Mouse (Mus musculus) hindbrain, embryonic 14.5 days (tissue): ENCODE data around the gene Tada2a. TPM values are rescaled to one million over a fixed set of nuclear protein-coding genes. Genes with fewer than 3 reads are reported as not detected.

ENCODE experiments used
- ATAC-seq: fragments of 200-750 bp; cut with Nextera tagmentation; 2 replicates; pipeline ENCODE4 v1.8.0; 2017; ENCODE audit warnings: moderate number of reproducible peaks, mild to moderate bottlenecking, moderate TSS enrichment, moderate library complexity; ENCODE audit not compliant: low FRiP score
- DNase-seq: peaks from one replicate; pipeline ENCODE4 v3.0.0-alpha.2; 2015; ENCODE audit warnings: low spot score
- H3K27ac ChIP-seq: fragments of 300-500 bp; sonication (generic); 2 replicates; pipeline ENCODE4 v1.5.1; 2014; ENCODE audit warnings: mild to moderate bottlenecking, moderate library complexity
- H3K27me3 ChIP-seq: fragments of 300-500 bp; sonication (generic); 2 replicates; pipeline ENCODE4 v1.6.1; 2014; ENCODE audit warnings: mild to moderate bottlenecking, low read length, mixed read lengths; ENCODE audit not compliant: control insufficient read depth, insufficient read depth
- H3K36me3 ChIP-seq: fragments of 300-500 bp; sonication (generic); replicated peaks from 2 replicates; pipeline ENCODE4 v1.6.1; 2014; ENCODE audit not compliant: control insufficient read depth, insufficient read depth
- H3K4me1 ChIP-seq: fragments of 300-500 bp; sonication (generic); replicated peaks from 2 replicates; pipeline ENCODE4 v1.6.1; 2014; ENCODE audit warnings: antibody characterized with exemption, low read length, mixed read lengths; ENCODE audit not compliant: control insufficient read depth, insufficient read depth
- H3K4me2 ChIP-seq: fragments of 300-500 bp; sonication (generic); replicated peaks from 2 replicates; pipeline ENCODE4 v1.6.1; 2014; ENCODE audit warnings: mild to moderate bottlenecking, moderate library complexity
- H3K4me3 ChIP-seq: fragments of 300-500 bp; sonication (generic); replicated peaks from 2 replicates; pipeline ENCODE4 v1.5.1; 2014; ENCODE audit warnings: mild to moderate bottlenecking, low read length
- H3K9ac ChIP-seq: fragments of 300-500 bp; sonication (generic); 2 replicates; pipeline ENCODE4 v1.6.1; 2014
- H3K9me3 ChIP-seq: fragments of 300-500 bp; sonication (generic); 2 replicates; pipeline ENCODE4 v1.6.1; 2016; ENCODE audit warnings: low read length; ENCODE audit not compliant: control insufficient read depth
- WGBS: fragments of 180-500 bp; shearing (Covaris S2); extraction: QIAGEN DNeasy Blood & Tissue Kit; methylation state at CpG from one replicate; pipeline ENCODE4 v1.1.7; 2014; 5-methylcytosine and 5-hydroxymethylcytosine counted together
- polyA plus RNA-seq: library from polyadenylated mRNA; unstranded; fragments of >200 nt; fragmentation: Nextera tagmentation; extraction: Ambion mirVana; gene quantifications from 2 replicates; pipeline ENCODE4 v1.2.1, GENCODE M21; 2014

Tada2a gene
- polyA plus RNA-seq, 1 experiment from 2014 or later, result 27.6 TPM

DNA sequence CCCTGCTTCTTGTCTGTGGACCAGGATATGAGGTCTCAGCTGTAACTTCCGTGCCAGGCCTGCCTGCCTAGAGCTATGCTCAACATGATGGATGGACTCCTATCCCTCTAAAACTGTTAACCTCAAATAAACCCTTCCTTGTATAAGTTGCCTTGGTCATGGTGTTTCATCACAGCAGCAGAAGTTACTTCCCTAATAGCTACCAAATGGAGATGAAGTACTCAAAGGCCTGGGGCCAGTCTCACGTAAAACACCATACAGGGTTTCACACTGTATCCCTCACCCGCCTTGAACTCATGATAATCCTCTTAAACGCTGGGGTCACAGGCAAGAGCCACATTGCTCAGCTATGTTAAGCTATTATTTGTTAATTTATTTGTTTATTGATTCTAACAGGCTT, 12.0 kb downstream of the Tada2a start:
- Histone ChIP-seq H3K4me2 (no peak overlapping the region), H3K27me3 (no peaks in the 10 kb centered on the region), H3K4me1 (no peaks in the 10 kb centered on the region), H3K27ac (no peak overlapping the region), H3K9ac (no peak overlapping the region), H3K36me3 (peaks cover 76% of the 10 kb centered on the region), H3K9me3 (no peaks in the 10 kb centered on the region), H3K4me3 (no peak overlapping the region)
- ATAC-seq (no peak), DNase-seq (no peak)
- whole genome bisulfite sequencing, result 86% methylated on average over 4 of the region's 4 CpGs

DNA sequence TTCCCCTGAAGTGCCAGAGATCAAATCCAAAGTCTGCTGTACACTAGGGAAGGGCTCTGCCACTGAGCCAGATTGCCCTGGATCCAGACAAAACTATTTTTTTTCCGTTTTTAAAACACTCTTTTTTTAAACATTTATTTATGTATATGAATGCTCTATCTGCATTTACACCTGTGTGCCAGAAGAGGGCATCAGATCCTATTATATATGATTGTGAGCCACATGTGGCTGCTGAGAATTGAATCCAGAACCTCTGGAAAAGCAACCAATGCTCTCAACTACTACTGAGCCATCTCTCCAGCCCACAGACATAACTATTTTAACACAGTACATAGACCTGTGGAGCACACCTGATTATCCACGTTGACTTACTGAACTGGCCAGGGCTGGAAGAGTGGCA, 13.2 kb downstream of the Tada2a start:
- Histone ChIP-seq H3K9me3 (no peaks in the 10 kb centered on the region), H3K36me3 (peaks cover 71% of the 10 kb centered on the region), H3K27ac (no peak overlapping the region), H3K27me3 (no peaks in the 10 kb centered on the region), H3K4me2 (no peak overlapping the region), H3K4me1 (no peaks in the 10 kb centered on the region), H3K4me3 (no peak overlapping the region), H3K9ac (no peak overlapping the region)
- DNase-seq (no peak), ATAC-seq (no peak)
- 70% methylated on average over 2 of the region's 2 CpGs for WGBS

DNA sequence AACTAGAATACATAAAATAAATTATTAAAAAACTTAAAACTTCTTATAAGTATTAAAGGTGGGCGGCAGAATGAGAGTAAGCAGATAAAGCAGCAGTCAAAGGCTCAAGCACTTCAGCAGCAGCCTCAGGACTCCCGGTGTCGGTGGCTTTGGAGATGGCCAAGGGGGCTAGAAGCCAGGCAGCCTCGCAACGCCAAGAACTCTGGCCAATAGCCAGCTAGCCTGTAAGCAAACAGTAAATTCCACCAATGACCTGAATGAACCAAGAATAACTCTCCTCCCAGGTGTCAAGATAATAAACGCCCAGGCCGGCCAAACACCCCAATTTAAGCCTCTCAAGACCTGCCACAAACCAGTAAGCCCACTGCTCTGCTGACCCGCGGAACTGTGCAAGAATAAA, 13.8 kb downstream of the Tada2a start:
- Histone ChIP-seq H3K27ac (no peak overlapping the region), H3K4me1 (no peaks in the 10 kb centered on the region), H3K9ac (no peak overlapping the region), H3K4me2 (no peak overlapping the region), H3K36me3 (peaks cover 70% of the 10 kb centered on the region), H3K27me3 (no peaks in the 10 kb centered on the region), H3K4me3 (no peak overlapping the region), H3K9me3 (no peaks in the 10 kb centered on the region)
- WGBS, result 87% methylated on average over 9 of the region's 9 CpGs
- DNase-seq, result no peak
- no peak for ATAC-seq

DNA sequence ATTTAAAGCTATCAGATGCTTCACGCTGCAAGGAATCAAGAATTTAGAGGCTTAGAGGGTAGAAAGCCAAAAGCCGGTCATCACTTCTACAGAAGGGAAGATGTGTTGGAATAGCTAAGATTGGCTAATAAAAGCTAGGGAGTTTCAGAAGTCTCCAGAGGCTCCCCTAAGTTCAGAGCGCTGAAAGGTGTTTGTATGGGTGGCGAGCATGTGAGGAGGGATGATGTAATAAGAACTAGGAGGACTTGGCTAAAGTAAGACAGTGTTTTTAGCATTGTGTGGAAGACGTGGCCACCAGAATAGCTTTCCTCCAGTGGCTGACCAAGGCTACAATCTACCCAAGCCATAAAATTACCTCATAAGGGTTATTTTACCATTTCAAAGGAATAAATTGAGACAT, 15.8 kb downstream of the Tada2a start:
- WGBS, result 94% methylated on average over 5 of the region's 5 CpGs
- Histone ChIP-seq H3K27me3 (no peaks in the 10 kb centered on the region), H3K4me2 (no peak overlapping the region), H3K9ac (no peak overlapping the region), H3K27ac (no peak overlapping the region), H3K9me3 (no peaks in the 10 kb centered on the region), H3K36me3 (peaks cover 71% of the 10 kb centered on the region), H3K4me3 (no peak overlapping the region), H3K4me1 (no peaks in the 10 kb centered on the region)
- DNase-seq, result no peak
- ATAC-seq, result no peak

DNA sequence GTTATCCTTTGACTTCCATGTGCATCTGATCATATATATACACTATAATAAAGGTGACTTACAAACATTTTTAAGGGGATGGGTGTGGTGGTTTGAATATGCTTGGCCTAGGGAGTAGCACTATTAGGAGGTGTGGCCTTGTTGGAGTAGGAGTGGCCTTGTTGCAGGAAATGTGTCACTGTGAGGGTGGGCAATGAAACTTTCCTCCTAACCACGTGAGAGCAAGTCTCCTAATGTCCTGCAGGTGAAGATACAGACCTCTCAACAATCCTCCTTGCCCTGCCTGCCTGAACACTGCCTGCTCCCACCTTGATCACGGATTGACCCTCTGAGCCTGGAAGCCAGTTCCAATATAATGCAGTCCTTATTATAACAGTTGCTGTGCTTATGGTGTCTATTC, 22.3 kb downstream of the Tada2a start:
- DNase-seq (no peak), ATAC-seq (no peak)
- peaks cover 90% of the 10 kb centered on the region for H3K36me3 ChIP-seq

DNA sequence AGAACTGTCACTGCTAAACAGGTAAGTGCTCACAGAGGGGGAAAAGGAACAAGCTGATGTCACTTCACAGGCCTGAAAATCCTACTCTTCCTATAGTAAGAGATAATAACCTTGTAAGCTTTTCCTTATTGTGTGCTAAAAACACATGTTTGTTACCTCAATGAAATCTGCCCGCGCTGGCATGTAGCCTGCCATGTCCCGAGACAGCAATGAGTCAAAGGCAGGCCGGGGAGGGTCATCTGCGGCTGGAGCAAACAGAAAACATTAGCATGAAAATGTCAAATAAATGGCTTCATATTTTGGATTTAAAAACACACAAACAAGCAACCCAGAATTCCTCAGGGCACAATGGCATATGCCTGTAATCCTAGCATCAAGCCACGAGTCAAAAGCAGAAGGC, 25.4 kb downstream of the Tada2a start:
- H3K4me1 ChIP-seq, result no peaks in the 10 kb centered on the region
- H3K4me2 ChIP-seq, result no peak overlapping the region
- H3K9me3 ChIP-seq, result no peaks in the 10 kb centered on the region
- DNase-seq (no peak), ATAC-seq (no peak)
- H3K4me3 ChIP-seq, result no peak overlapping the region
- H3K36me3 ChIP-seq, result peaks cover 95% of the 10 kb centered on the region
- no peak overlapping the region for H3K27ac ChIP-seq
- no peak overlapping the region for H3K9ac ChIP-seq
- 90% methylated on average over 6 of the region's 6 CpGs for WGBS
- H3K27me3 ChIP-seq, result no peaks in the 10 kb centered on the region

More for the DNA sequence above, 22.3 kb downstream of the Tada2a start:
- Histone ChIP-seq H3K9ac (no peak overlapping the region), H3K27ac (no peak overlapping the region), H3K27me3 (no peaks in the 10 kb centered on the region), H3K9me3 (no peaks in the 10 kb centered on the region), H3K4me2 (no peak overlapping the region), H3K4me3 (no peak overlapping the region), H3K4me1 (no peaks in the 10 kb centered on the region)
- WGBS, result 77% methylated on average over 2 of the region's 2 CpGs

DNA sequence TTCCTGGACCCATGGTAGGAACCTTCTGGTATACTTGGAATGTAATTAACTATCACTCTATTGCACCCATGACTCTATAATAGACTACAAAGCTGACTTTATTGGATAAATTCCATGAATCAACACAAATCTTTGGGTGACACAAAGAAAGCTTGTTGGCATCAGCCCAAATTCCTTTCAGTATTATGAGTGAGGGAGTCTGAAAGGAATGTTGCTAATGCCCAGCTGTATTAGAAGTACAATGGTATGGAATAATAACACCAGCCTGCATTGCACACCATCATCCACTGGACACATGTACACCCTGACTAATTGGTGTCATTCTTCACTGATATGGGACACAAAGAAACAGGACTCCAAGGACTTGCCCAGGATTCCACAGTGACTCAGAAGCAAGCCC, 28.2 kb downstream of the Tada2a start:
- Histone ChIP-seq H3K9ac (no peak overlapping the region), H3K27ac (no peak overlapping the region), H3K4me1 (no peaks in the 10 kb centered on the region), H3K4me3 (no peak overlapping the region), H3K27me3 (no peaks in the 10 kb centered on the region), H3K36me3 (peaks cover 85% of the 10 kb centered on the region), H3K4me2 (no peak overlapping the region), H3K9me3 (no peaks in the 10 kb centered on the region)
- DNase-seq (peak; percentile 36), ATAC-seq (no peak)

DNA sequence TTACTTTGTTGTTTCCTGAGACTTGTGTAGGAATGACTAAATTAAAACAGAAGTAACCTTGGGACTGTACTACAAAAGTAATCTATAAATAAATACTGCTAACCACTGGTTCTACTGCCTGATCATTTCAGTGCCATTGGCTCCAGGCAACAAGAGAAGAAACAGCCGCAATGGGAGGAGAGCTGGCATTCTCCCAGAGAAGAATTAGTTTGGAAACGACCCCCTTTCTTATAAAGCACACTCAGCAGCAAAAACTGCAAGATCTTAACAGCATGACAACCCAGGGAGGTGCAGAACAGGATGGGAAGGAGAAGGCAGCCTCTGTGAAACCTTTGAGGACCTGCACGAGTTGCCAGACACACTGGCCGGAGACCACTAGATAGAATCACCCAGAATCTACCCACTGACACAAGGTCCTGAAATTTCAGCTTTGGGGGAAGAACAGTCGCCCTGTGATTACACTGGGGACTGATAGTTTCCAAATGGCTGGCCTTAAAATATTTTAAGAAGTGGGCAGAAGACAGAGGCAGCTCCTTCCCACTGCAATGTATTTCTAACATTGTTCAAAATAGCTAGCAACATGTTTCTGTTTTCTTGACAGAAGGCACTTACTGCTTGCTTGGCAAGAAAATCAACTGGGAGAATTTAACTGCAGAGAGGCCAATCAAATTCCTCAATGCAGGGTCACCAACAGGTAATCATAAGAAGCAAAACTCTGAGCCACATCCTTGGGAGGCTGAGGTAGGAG, 32.0 kb downstream of the Tada2a start:
- no peak overlapping the region for H3K27ac ChIP-seq
- H3K4me3 ChIP-seq, result no peak overlapping the region
- no peak for ATAC-seq
- H3K36me3 ChIP-seq, result peaks cover 67% of the 10 kb centered on the region
- no peaks in the 10 kb centered on the region for H3K4me1 ChIP-seq
- no peaks in the 10 kb centered on the region for H3K9me3 ChIP-seq
- H3K9ac ChIP-seq, result no peak overlapping the region
- WGBS, result 80% methylated on average over 5 of the region's 5 CpGs
- DNase-seq, result no peak
- no peaks in the 10 kb centered on the region for H3K27me3 ChIP-seq
- H3K4me2 ChIP-seq, result no peak overlapping the region

DNA sequence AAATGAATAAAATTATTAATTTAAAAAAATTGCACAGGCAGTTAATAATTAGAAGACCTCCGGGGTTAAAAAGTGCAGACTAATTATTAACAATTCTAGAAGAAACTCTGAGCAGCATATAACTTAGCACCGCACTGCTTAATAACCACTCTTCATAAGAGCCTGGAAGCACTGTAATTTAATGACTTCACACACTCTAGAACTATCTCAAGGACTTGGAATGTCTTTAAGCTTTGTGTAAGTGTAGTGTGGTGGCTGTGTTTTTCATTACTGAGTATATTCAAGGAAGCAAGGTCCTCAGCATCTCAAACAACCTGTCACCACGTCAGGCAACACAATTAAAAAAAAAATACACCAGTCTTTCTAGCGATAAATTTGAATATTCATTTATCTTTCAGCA, 34.3 kb downstream of the Tada2a start:
- Histone ChIP-seq H3K27me3 (no peaks in the 10 kb centered on the region), H3K4me2 (no peak overlapping the region), H3K4me1 (no peaks in the 10 kb centered on the region), H3K27ac (no peak overlapping the region), H3K36me3 (peaks cover 64% of the 10 kb centered on the region), H3K9ac (no peak overlapping the region), H3K9me3 (no peaks in the 10 kb centered on the region), H3K4me3 (no peak overlapping the region)
- WGBS, result 86% methylated on average over 4 of the region's 4 CpGs
- DNase-seq, result no peak
- no peak for ATAC-seq

DNA sequence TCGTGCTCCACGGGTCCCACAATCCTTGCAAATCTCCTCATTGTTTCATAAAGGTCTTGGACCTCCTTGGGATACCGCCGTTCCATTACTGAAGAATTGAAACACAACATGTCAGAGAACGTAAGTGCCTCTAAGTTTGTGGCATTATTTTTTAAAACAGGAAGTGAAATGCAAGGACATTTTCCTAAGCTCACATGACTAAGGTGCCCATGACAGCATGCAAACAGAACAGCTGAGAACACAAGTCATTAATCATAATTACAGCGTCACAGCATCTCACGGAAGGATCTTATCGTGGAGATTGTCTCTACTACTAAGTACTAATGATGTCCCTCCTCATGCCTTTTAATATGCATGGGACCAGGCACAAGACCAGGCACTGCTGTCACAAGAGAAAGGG, 38.8 kb downstream of the Tada2a start:
- H3K9me3 ChIP-seq, result no peaks in the 10 kb centered on the region
- no peak overlapping the region for H3K4me2 ChIP-seq
- peaks cover 76% of the 10 kb centered on the region for H3K36me3 ChIP-seq
- H3K4me1 ChIP-seq, result no peaks in the 10 kb centered on the region
- DNase-seq (no peak), ATAC-seq (no peak)
- no peaks in the 10 kb centered on the region for H3K27me3 ChIP-seq
- H3K27ac ChIP-seq, result no peak overlapping the region
- no peak overlapping the region for H3K9ac ChIP-seq
- H3K4me3 ChIP-seq, result no peak overlapping the region
- WGBS, result 79% methylated on average over 8 of the region's 8 CpGs
